Mouse (Mus musculus) liver, embryonic 11.5 days (tissue): ENCODE measurements around the gene Gm9376. TPM values are rescaled to one million over a fixed set of nuclear protein-coding genes. Genes with fewer than 3 reads are reported as not detected.

Experiments used
- ATAC-seq: fragments of 200-750 bp; cut with Nextera tagmentation; replicated peaks from 2 replicates; pipeline ENCODE4 v1.8.0; 2017; ENCODE audit warnings: moderate number of reproducible peaks, mild to moderate bottlenecking, moderate TSS enrichment, moderate library complexity; ENCODE audit not compliant: low FRiP score
- DNase-seq: peaks from one replicate; pipeline ENCODE4 v3.0.0-alpha.2; 2017; ENCODE audit warnings: low spot score
- H3K27ac ChIP-seq: fragments of 300-500 bp; sonication (generic); 2 replicates; pipeline ENCODE4 v1.5.1; 2014; ENCODE audit warnings: mild to moderate bottlenecking, low read depth, low read length, control low read depth
- H3K27me3 ChIP-seq: fragments of 300-500 bp; sonication (generic); replicated peaks from 2 replicates; pipeline ENCODE4 v1.6.1; 2014; ENCODE audit warnings: low read length, mixed read lengths; ENCODE audit not compliant: control insufficient read depth, insufficient read depth
- H3K36me3 ChIP-seq: fragments of 300-500 bp; sonication (generic); 2 replicates; pipeline ENCODE4 v1.6.1; 2014; ENCODE audit warnings: mild to moderate bottlenecking, low read length, moderate library complexity, mixed read lengths; ENCODE audit not compliant: control insufficient read depth, insufficient read depth
- H3K4me1 ChIP-seq: fragments of 300-500 bp; sonication (generic); replicated peaks from 2 replicates; pipeline ENCODE4 v1.6.1; 2014; ENCODE audit warnings: low read length, mixed read lengths; ENCODE audit not compliant: control insufficient read depth, insufficient read depth
- H3K4me2 ChIP-seq: fragments of 300-500 bp; sonication (generic); 2 replicates; pipeline ENCODE4 v1.6.1; 2014; ENCODE audit warnings: mild to moderate bottlenecking, control low read depth, moderate library complexity
- H3K4me3 ChIP-seq: fragments of 300-500 bp; sonication (generic); 2 replicates; pipeline ENCODE4 v1.5.1; 2014; ENCODE audit warnings: low read depth, low read length, control low read depth
- H3K9ac ChIP-seq: fragments of 300-500 bp; sonication (generic); 2 replicates; pipeline ENCODE4 v1.6.1; 2014; ENCODE audit warnings: low read depth, low read length, control low read depth
- H3K9me3 ChIP-seq: fragments of 300-500 bp; sonication (generic); 2 replicates; pipeline ENCODE4 v1.6.1; 2016; ENCODE audit warnings: low read length, inconsistent platforms, mixed read lengths; ENCODE audit not compliant: control insufficient read depth
- WGBS: fragments of 180-500 bp; shearing (Covaris S2); extraction: QIAGEN DNeasy Blood & Tissue Kit; methylation state at CpG from one replicate; pipeline ENCODE4 v1.1.7; 2014; 5-methylcytosine and 5-hydroxymethylcytosine counted together
- polyA plus RNA-seq: library from polyadenylated mRNA; unstranded; fragments of >200 nt; fragmentation: Nextera tagmentation; extraction: Ambion mirVana; gene quantifications from 2 replicates; pipeline ENCODE4 v1.2.1, GENCODE M21; 2014

Gene Gm9376
- polyA plus RNA-seq, result not detected in 2 replicates

GRCm38 (mm10) chr14:118266660-118267059 lies at the start of gene Gm9376:
TSS of gene Gm9376 (plus strand) at chr14:118266960.
- Histone ChIP-seq H3K4me2 (no peak within 1 kb of the TSS), H3K4me3 (no peak within 1 kb of the TSS), H3K9me3 (no peaks in the 10 kb centered on the region), H3K27ac (no peak within 1 kb of the TSS), H3K4me1 (no peaks in the 10 kb centered on the region), H3K9ac (no peak within 1 kb of the TSS), H3K36me3 (no peaks in the 10 kb centered on the region), H3K27me3 (no peaks in the 10 kb centered on the region)
- 89% methylated on average over 2 of the region's 2 CpGs for WGBS
- ATAC-seq (no peak), DNase-seq (no peak)

DNA sequence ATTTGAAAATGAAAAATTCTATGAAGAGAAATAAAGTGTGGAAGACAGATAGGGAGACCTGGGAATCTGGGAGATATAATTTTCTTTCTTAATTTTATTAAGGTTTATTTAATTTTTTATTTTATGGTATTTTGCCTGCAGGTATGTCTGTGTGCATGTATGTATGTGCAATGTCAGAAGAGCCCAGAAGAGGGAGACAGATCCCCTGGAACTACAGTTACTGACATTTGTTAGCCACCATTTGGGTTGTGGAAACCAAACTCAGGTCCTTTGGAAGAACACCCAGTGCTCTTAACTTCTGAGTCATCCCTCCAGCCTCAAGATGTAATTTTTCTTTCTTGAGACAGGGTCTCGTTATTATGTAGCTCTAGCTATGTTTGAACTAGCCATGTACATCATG lies 45.9 kb upstream of the Gm9376 start:
- no peak for DNase-seq
- no peak overlapping the region for H3K4me3 ChIP-seq
- H3K36me3 ChIP-seq, result no peaks in the 10 kb centered on the region
- 67% methylated on average over 1 of the region's 1 CpGs for WGBS
- H3K4me1 ChIP-seq, result no peaks in the 10 kb centered on the region
- H3K9ac ChIP-seq, result no peak overlapping the region
- H3K4me2 ChIP-seq, result no peak overlapping the region
- ATAC-seq, result no peak
- no peak overlapping the region for H3K27ac ChIP-seq
- peaks cover 37% of the 10 kb centered on the region for H3K27me3 ChIP-seq
- no peaks in the 10 kb centered on the region for H3K9me3 ChIP-seq

DNA sequence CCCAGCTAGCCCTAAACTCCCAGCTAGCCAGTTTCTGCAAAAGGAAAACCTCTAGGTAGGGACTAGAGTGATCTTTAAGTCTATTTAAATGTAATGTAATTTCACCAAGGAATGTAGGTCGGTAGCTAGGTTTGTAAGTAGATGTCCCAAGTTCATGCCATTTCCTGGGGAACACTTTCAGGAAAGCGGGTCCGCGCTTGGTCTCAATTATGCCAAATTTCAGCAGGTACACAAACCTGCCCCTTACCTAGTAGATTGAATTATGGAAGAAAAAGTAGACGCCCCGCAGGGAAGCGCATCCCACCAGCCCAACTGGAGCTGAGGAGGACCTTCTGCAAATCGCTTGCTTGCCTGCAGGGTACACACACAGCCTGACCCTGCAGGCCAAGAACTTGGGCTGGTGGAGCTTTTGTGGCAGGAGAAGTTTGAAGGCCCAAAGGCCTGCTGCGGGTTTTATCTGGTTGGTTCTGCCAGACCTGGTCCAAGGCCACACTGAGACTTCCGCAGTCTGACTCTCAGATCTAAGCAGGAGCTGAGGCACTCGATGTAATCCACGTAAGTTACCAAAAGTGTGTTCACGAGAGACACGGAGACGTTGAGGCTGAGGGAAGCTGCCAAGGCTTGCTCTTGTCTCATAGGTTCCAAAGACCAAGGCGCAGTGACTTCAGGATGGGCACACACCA lies 41.6 kb upstream of the Gm9376 start:
- Histone ChIP-seq H3K27me3 (peaks cover 80% of the 10 kb centered on the region), H3K27ac (no peak overlapping the region), H3K9me3 (no peaks in the 10 kb centered on the region), H3K4me2 (no peak overlapping the region), H3K36me3 (no peaks in the 10 kb centered on the region), H3K9ac (no peak overlapping the region), H3K4me3 (no peak overlapping the region), H3K4me1 (no peaks in the 10 kb centered on the region)
- ATAC-seq (no peak), DNase-seq (no peak)
- WGBS, result 21% methylated on average over 16 of the region's 16 CpGs

DNA sequence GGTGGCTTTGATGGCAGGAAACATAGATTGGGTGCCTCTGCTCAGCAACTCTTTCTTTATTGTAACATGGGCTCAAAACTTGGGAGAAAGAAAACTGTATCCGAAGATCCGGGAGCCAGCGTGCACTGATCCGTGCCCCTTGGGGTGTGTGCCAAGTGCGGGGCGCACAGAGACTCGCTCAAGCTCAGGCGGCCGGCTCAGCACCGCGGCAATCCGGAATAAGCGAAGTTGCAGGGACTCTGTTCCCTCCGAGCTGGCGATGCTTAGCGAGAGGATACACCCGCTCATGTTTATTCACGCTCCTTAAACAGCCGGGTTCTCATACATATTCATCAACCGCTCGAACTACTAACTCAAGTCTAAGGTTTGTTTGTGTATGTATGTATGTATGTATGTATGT lies 40.8 kb upstream of the Gm9376 start:
- no peak overlapping the region for H3K9ac ChIP-seq
- no peaks in the 10 kb centered on the region for H3K4me1 ChIP-seq
- H3K27ac ChIP-seq, result no peak overlapping the region
- H3K9me3 ChIP-seq, result no peaks in the 10 kb centered on the region
- no peak overlapping the region for H3K4me3 ChIP-seq
- WGBS, result 1% methylated on average over 21 of the region's 21 CpGs
- DNase-seq (no peak), ATAC-seq (no peak)
- H3K27me3 ChIP-seq, result peaks cover 87% of the 10 kb centered on the region
- peak overlapping the region; percentile 8; the same call in 1 of the 2 replicates for H3K4me2 ChIP-seq
- no peaks in the 10 kb centered on the region for H3K36me3 ChIP-seq

- Histone ChIP-seq H3K9me3 (no peaks in the 10 kb centered on the region), H3K27ac (no peak overlapping the region), H3K9ac (no peak overlapping the region), H3K27me3 (peaks cover 94% of the 10 kb centered on the region), H3K4me1 (no peaks in the 10 kb centered on the region), H3K36me3 (no peaks in the 10 kb centered on the region), H3K4me3 (no peak overlapping the region), H3K4me2 (no peak overlapping the region)
- WGBS, result under 1% methylated on average over 21 of the region's 21 CpGs
- ATAC-seq, result no peak
- DNase-seq, result no peak
Measured at GRCm38 (mm10) chr14:118226471-118227155, 40.1 kb upstream of the Gm9376 start.

DNA sequence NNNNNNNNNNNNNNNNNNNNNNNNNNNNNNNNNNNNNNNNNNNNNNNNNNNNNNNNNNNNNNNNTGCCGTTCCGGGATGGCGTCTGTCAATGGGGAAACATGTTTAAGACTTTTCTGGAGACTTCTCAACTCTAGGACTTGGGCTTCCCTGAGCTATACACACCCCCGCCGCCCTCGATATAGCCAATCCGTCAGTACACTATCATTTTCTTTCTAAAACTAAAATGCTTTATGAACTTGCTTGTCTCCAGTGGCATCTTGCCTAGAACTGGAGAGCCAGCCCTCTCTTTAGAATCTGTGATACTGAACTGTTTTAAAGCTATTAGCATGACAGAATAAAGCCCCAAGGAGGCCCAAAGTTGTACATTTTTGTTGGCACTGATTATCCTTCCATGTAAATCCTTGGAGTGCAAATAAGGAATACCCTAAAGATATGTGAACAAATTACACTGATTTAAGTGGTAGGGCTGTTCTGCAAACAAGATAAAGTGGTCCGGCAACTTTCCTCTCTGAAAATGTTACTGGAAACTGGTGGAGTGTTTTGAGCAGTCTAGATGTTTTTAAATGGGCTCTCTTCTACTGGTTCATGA lies 34.3 kb upstream of the Gm9376 start:
- 7% methylated on average over 8 of the region's 8 CpGs for whole genome bisulfite sequencing
- H3K9me3 ChIP-seq, result no peaks in the 10 kb centered on the region
- no peaks in the 10 kb centered on the region for H3K36me3 ChIP-seq
- H3K4me3 ChIP-seq, result no peak overlapping the region
- peaks cover 98% of the 10 kb centered on the region for H3K27me3 ChIP-seq
- no peak overlapping the region for H3K9ac ChIP-seq
- DNase-seq (no peak), ATAC-seq (no peak)
- peaks cover 5% of the 10 kb centered on the region; the same call in 1 of the 2 replicates for H3K4me1 ChIP-seq
- H3K4me2 ChIP-seq, result no peak overlapping the region
- H3K27ac ChIP-seq, result no peak overlapping the region

GRCm38 (mm10) chr14:118233786-118234540 lies 32.8 kb upstream of the Gm9376 start:
- Histone ChIP-seq H3K4me1 (peaks cover 5% of the 10 kb centered on the region; the same call in 1 of the 2 replicates), H3K9ac (no peak overlapping the region), H3K4me2 (no peak overlapping the region), H3K36me3 (no peaks in the 10 kb centered on the region), H3K27ac (no peak overlapping the region), H3K27me3 (peaks cover 95% of the 10 kb centered on the region), H3K4me3 (no peak overlapping the region), H3K9me3 (no peaks in the 10 kb centered on the region)
- DNase-seq (no peak), ATAC-seq (no peak)
- 5% methylated on average over 26 of the region's 26 CpGs for WGBS

DNA sequence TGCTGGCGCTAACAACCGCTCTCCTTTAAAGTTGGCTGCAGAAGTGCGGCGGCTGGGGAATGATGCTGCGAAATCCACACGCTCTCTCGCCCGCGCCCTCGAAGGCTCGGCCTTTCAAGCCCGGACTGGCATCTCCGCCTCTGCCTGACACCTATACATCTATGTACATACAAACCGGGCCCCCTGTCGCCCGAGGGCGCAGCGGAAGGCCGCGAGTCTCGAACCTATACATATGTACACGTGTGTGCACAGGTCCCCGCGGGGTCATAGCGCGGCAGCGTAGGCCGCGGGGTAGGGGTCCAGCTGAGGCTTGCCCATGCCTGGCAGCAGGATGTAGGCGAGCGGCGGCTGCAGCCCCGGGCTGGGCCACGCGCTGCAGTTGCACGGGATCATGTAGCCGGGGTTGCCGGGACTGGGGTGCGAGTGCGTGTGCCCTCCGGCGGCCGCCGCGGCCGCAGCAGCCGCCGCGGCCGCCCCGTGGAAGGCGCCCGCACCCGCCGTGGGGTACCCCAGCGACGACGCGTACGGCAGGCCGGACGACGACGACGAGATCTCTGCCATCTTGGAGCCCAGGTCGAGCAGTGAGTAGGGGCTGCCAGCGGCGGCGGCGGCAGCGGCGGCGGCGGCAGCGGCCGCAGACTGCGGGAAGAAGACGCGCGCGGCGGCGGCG lies 32.1 kb upstream of the Gm9376 start:
- DNase-seq (peak; percentile 56), ATAC-seq (no peak)
- Histone ChIP-seq H3K27ac (no peak overlapping the region), H3K4me2 (peak overlapping the region; percentile 85), H3K4me1 (peaks cover 5% of the 10 kb centered on the region; the same call in 1 of the 2 replicates), H3K4me3 (peak overlapping the region; percentile 54), H3K9me3 (no peaks in the 10 kb centered on the region), H3K36me3 (no peaks in the 10 kb centered on the region), H3K27me3 (peaks cover 95% of the 10 kb centered on the region), H3K9ac (no peak overlapping the region)
- 1% methylated on average over 73 of the region's 84 CpGs for WGBS
